Mouse (Mus musculus) layer of hippocampus, adult 2 months (tissue): ENCODE results near the gene Acer3. TPM values are rescaled to one million over a fixed set of nuclear protein-coding genes. Genes with fewer than 3 reads are reported as not detected.

ENCODE experiments used
- DNase-seq, 2 experiments: peaks; one replicate each; pipeline ENCODE4 v3.0.0; 2022; ENCODE audit warnings: low spot score in 2 of 2
- H3K27ac ChIP-seq: fragments of 200-600 bp; 2 replicates; pipeline ENCODE4 v1.8.1; 2022
- H3K4me3 ChIP-seq: fragments of 200-600 bp; 2 replicates; pipeline ENCODE4 v1.8.1; 2022; ENCODE audit warnings: mild to moderate bottlenecking
- CTCF ChIP-seq: fragments of 200-600 bp; conservative IDR thresholded peaks from 2 replicates; pipeline ENCODE4 v1.8.1; 2022; ENCODE audit warnings: antibody characterized with exemption, mild to moderate bottlenecking, moderate library complexity
- total RNA-seq, 2 experiments: library from RNA; stranded (reverse); gene quantifications; 2 replicates each; pipeline ENCODE4 v1.2.3; 2021

Gene Acer3
- total RNA-seq, 2 experiments from 2014 or later: 24.4 to 26.6 TPM

DNA sequence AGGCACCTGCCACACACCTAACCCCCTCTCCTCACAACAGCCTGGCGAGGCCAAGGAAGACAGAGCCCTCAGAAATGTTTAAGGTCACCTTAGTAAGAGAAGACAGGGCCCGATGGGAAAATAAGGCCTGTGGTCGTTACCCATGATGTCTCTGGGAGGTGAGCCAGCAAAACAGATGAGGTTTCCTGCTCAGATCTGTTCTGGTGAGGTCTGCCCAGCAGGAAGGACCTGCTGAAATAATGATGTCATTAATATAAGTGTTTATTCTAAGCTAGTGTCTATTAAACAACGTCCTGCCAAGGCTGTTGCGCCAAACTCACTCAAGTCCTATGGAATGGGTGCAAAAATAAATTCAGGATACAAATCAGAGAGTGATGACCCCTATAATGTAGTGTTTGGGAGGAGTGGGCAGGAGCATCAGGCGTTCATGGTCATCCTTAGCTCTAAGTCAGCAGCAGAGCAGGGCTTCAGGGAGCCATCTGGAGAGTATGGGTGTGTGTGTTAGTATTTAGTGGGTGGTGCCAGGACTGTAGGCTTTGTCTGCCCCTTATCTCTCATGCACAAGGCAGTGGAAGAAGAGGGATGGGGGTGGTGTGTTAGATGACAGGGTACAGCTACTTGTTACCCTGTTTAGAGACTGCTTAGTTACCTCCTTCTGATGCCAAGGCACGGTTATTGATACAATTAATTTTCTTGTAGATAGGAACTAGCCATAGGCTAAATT, 8.8 kb upstream of the Acer3 start:
- no peak overlapping the region for H3K4me3 ChIP-seq
- no peak overlapping the region for H3K27ac ChIP-seq
- DNase-seq: no peak
- TF ChIP-seq CTCF: no peak

DNA sequence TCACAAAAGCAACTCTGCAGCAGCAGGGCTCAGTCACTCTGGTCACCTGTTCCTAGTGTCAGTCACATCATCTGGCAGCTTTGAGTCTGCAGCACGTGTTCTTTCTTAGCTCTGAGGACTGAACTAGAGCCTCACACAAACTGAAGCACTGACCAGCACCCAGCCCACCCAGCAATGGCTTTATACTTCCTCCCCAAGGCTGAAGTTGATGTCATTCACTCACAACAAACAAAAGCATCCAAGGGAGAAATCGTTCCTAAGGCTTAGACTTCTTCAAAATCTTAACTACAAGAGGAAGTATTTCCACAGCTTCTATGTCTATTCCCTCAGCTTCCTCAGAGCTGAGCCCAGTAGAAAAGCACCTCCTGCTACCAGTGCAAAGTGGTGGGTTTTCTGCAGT, 7.3 kb upstream of the Acer3 start:
- Histone ChIP-seq H3K27ac (no peak overlapping the region), H3K4me3 (no peak overlapping the region)
- DNase-seq: no peak
- no peak for TF ChIP-seq CTCF

DNA sequence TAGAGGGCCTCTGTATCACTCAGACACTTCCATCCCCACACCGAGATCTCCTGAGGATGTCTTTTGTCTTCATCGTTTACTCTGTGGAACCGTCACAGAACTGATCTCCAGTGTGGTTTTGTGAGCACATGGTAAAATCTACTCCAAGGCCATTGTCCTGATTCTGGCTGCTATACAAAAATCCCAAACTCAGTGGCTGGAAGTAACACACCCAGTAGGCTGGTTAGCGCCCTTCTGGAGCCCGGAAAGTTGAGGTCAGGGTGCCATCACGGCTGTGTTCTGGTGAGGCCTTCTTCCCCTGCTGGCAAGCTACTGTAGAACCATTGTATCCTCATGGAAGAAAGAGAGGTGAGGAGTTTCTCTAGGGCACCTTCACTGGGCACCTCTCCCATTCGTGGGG, 5.0 kb upstream of the Acer3 start:
- no peak for DNase-seq
- no peak for TF ChIP-seq CTCF
- no peak overlapping the region for H3K27ac ChIP-seq
- H3K4me3 ChIP-seq: no peak overlapping the region

DNA sequence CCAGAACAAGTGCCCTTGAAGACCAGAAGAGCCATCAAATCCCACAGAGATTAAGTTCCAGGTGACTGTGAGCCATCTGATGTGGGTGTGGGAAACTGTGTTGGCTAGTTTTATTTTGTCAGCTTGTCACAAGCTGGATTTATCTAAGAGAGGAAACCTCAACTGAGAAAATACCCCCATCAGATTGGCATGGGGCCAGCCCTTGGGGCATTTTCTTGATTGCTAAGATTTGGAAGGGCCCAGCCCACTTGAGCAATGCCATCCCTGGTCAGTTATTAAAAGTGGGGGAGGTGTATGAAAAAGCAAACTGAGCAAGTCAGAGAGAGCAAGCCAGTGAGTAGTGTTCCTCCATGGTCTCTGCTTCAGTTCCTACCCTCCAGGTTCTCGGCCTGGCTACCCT, 3.2 kb upstream of the Acer3 start:
- TF ChIP-seq CTCF: no peak
- H3K27ac ChIP-seq: no peak overlapping the region
- no peak overlapping the region for H3K4me3 ChIP-seq
- DNase-seq: no peak

DNA sequence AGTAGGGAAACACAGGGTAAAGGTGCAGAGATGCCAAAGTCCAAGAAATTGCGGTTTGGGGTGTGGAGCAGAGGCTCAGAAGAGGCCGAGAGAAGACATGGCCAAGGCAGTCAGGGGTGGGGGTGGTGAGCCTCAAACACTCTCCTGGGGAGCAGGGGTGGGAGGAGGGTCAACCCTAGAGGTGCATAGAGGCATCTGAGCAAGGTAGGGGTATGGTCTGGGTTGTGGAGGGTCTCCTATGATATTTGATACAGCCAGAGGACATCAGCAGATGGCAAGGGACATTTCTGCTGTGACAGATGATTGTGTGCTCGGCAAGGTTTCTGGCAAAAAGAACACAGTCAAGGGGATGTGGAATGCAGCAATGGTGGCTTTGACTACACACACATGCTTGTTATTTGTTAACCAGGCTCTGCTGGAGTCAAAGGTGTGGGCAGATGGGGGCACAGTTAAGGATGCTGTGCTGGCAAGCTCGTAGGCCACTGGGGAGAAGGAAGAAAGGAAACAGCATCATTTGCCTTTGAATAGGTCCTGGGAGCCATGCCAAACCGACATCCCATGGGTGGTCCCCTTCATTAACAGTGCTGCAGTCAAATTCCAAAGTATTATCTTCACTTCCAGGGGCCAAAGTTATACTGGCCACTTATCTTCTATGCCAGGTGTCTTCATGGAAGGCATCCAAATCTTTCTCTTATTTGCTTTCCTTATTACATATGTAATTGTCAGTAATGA, 2.4 kb upstream of the Acer3 start:
- H3K27ac ChIP-seq: no peak overlapping the region
- TF ChIP-seq CTCF: no peak
- DNase-seq: no peak
- H3K4me3 ChIP-seq: no peak overlapping the region

DNA sequence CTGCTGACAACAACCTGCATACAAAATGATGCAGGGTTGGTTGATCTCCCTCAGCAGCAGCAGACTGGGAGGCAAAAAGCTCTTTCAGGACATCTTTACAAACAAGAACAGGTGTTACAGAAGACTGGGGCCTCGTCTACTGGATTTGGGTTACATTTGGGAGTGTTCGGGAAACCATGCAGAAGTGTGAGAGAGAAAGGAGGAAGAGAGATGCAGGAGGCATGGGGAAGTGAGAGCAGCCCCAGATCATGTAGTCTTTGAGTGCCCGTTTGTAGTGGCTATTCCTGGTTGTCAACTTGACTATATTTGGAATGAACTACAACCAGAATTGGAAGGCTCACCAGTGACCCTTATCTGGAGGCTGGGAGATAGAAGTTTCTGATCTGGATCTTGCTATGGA, 1.4 kb upstream of the Acer3 start:
- no peak for DNase-seq

DNA sequence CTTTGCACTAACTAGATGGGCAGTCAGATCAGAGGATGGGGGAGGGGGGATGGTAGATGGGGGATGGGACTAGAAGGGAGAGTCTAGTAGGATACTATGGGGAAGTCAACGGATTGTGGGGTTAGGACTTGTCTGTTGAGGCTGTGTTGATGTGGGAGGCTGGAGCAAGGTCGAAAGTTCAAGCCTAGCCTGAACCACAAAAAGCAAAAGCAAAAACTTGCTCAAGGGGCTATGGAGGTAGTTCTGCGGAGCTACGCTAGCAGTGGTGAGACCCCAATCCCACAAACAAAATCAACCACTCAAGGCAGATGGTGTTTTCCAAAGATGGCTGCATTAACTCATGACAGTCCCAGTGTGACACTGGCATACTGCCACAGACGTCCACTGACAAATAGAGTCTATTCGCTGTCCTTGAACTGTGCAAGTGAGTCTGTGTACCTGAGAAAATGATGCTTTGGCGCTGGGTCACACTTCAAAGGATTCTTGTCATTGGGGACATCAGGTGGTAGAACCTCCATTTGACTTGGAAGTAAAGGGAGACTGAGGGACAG, 927 bp downstream of the Acer3 start:
- Histone ChIP-seq H3K27ac (no peak overlapping the region), H3K4me3 (no peak overlapping the region)
- TF ChIP-seq CTCF: no peak
- no peak for DNase-seq

More for the DNA sequence above, 1.4 kb upstream of the Acer3 start:
- no peak for TF ChIP-seq CTCF
- H3K27ac ChIP-seq: no peak overlapping the region
- no peak overlapping the region for H3K4me3 ChIP-seq

DNA sequence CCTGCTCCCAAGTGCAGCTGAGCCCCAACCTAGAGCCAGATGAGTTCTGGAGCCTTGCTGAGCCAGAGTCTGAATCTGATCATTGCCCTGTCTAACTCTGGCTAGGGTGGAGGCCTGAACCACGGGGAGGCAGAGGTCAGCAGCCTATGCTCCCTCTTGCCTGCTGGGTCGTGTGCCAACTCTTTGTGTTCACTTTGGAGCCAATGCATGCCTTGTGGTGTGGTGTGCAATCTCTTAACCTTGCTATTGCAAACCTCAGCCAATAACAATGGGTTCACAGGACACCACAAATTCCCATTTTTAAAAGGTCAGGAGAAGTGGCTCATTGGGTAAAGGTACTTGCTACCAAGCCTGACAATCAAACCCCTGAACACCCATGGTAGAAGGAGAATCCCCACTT, 4.4 kb downstream of the Acer3 start:
- H3K4me3 ChIP-seq: no peak overlapping the region
- H3K27ac ChIP-seq: no peak overlapping the region
- no peak for TF ChIP-seq CTCF
- no peak for DNase-seq

DNA sequence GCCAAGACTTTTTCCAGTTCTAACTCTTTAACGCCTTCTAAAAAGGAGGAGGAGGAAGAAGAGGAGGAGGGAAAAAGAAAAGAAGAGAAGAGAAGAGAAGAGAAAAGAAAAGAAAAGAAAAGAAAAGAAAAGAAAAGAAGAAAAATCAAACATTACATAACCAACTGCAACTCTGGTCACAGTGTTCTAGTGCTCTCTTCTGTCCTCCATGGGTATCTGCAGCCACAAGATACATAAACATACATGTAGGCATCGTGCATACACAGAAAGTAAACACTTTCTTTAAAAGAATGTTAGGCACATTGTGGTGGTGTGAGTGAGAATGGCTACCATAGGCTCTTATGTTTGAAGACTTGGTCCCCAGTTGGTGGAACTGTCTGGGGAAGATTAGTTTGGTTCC, 5.9 kb downstream of the Acer3 start:
- no peak for DNase-seq
- TF ChIP-seq CTCF: peak; percentile 45
- Histone ChIP-seq H3K4me3 (no peak overlapping the region), H3K27ac (no peak overlapping the region)

DNA sequence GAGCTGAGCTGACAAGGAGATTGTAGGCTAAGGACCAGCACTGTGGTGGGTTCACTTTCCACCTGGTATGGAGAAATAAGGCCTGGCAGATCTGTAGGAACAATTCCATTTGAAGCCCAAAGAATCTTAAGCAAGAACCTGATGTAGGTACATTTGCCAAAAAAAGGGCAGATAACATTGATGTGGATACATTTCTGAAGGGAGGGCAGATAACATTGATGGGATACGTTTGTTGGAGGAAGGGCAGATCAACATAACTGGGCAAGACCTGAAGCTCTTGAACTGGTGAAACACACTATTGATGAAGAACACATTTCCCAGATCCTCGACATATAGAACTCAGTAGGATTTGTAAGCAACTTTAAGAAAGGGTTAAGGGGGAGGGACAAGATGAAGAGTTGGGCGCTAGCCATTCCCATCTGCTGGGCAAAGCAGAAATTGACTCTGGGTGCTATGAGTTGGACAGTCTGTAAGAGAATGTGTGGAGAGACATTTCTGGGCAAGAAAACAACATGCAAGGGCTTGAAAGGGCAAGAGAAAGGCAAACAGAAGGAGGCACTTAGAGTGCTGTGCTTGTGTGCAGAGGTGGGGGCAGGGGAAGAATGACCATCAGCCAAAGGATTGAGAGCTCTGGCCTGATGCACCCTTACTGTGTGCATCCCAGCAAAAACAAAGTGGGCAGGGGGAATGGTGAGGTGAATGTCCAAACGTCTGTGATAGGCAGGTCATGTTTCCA, 8.7 kb downstream of the Acer3 start:
- no peak for TF ChIP-seq CTCF
- no peak overlapping the region for H3K4me3 ChIP-seq
- DNase-seq: no peak
- H3K27ac ChIP-seq: no peak overlapping the region

DNA sequence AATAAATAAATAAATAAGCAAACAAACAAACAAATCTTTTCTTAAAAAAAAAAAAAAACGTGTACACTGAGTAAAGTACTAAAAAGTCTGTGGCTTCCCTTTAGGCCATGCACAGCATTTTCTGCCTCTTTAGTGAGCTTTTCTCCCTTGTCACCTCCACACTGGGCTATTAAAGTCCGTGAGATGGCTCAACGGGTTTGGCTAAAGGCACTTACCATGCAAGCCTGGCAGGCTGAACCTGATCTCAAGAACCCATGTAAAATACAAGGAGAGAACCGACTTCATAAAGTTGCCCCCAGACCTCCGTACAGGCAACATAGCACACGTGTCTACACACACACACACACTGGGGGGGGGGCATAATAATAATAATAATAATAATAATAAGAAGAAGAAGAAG, 10.7 kb downstream of the Acer3 start:
- no peak for TF ChIP-seq CTCF

DNA sequence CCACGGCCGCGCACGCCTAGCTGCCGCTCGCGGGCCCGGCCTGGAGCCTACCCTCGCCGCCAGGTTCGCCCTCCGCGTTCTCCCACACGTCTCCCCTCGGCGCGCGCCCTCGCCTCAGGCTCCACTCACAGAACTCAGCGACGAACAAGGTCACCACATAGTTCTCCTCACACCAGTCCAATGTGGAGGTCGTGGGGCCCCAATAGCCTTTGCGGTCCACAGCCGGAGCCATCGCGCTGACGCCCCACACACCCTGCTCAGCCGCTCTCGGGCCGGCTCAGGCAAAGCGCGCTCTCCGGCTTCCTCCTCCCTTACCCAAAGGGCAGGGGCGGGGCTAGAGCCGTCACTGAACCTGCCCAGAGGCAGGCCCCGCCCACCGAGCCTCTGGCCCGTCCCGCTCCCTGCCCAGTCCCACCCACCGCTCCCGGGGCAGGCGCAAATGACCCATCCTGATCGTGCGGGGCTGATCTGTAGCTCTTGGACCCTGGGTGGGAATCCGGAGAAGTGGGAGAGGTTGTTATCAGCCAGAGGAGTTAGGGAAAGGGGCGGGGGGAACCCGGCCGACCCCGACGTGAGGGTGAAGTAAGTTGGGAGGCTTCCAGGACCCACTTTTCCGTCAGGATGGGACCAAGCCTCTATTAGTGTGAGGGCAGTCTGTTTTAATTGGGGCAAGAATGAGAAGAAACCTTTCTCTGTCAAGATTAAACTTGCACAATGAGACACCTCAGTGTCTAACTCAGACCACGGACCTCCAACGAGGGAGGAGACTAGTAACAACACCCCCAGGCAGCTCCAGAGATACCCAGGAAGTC, 11.6 kb downstream of the Acer3 start:
- peak; percentile 45 for TF ChIP-seq CTCF
- Histone ChIP-seq H3K4me3 (peak overlapping the region; percentile 62), H3K27ac (peak overlapping the region; percentile 87)
- DNase-seq: peak; percentile 92 to 93

More for the DNA sequence above, 10.7 kb downstream of the Acer3 start:
- no peak overlapping the region for H3K4me3 ChIP-seq
- DNase-seq: no peak
- no peak overlapping the region for H3K27ac ChIP-seq
